ENCODE assay signal across 30 mouse cellular contexts in genomic region chr12:5084714-5085113, GRCm38 (mm10).
"Had no signal": no experiment of that assay in that cellular context is flagged by ENCODE, and none has a peak within 500 bp of the region (broad histone marks: within the 10 kb centered on the region; RNA-seq: fewer than 3 reads in every experiment).

No protein-coding gene starts in this region.

- DNase-seq: heart, postnatal 10 days; heart, postnatal 14 days; heart, postnatal 36 days; kidney, adult 11 months; kidney, adult 18-20 months; kidney, adult 2 months; kidney, adult 8-10 months; kidney, adult 9 months; kidney, postnatal 10 days; kidney, postnatal 14 days; kidney, postnatal 25 days; kidney, postnatal 36 days; kidney, postnatal 4 days; layer of hippocampus, adult 9-11 months; layer of hippocampus, postnatal 36 days had no signal

- H3K4me3 ChIP-seq: heart, embryonic 12.5 days; heart, embryonic 13.5 days; heart, embryonic 15.5 days; hindbrain, embryonic 10.5 days; hindbrain, embryonic 12.5 days; hindbrain, embryonic 13.5 days; hindbrain, embryonic 15.5 days; intestine, embryonic 15.5 days; kidney, embryonic 15.5 days; layer of hippocampus, adult 2 months; left cerebral cortex, adult 2 months had no signal

- H3K27ac ChIP-seq: heart, embryonic 13.5 days; heart, embryonic 15.5 days; hindbrain, embryonic 10.5 days; hindbrain, embryonic 12.5 days; hindbrain, embryonic 13.5 days; hindbrain, embryonic 14.5 days; hindbrain, embryonic 15.5 days; hindbrain, postnatal 0 days; intestine, embryonic 15.5 days; kidney, embryonic 15.5 days; kidney, postnatal 0 days; layer of hippocampus, adult 2 months; left cerebral cortex, adult 2 months had no signal

- H3K9me3 ChIP-seq: heart, embryonic 13.5 days; hindbrain, embryonic 12.5 days; hindbrain, embryonic 13.5 days; hindbrain, embryonic 15.5 days; intestine, embryonic 15.5 days; kidney, embryonic 15.5 days had no signal

- H3K9ac ChIP-seq: heart, embryonic 12.5 days; heart, embryonic 13.5 days; heart, embryonic 15.5 days; hindbrain, embryonic 12.5 days; hindbrain, embryonic 13.5 days; hindbrain, embryonic 14.5 days; hindbrain, embryonic 15.5 days; intestine, embryonic 15.5 days; kidney, embryonic 15.5 days had no signal

- H3K36me3 ChIP-seq: heart, embryonic 12.5 days; heart, embryonic 15.5 days had no signal

- H3K4me2 ChIP-seq: heart, embryonic 11.5 days; heart, embryonic 12.5 days; heart, embryonic 13.5 days; heart, embryonic 15.5 days; hindbrain, embryonic 12.5 days; hindbrain, embryonic 13.5 days; hindbrain, embryonic 14.5 days; hindbrain, embryonic 15.5 days; intestine, embryonic 15.5 days; kidney, embryonic 15.5 days had no signal

- H3K4me1 ChIP-seq: intestine, embryonic 15.5 days had no signal

- H3K27me3 ChIP-seq: heart, embryonic 12.5 days; heart, embryonic 13.5 days; heart, embryonic 15.5 days; hindbrain, embryonic 12.5 days; hindbrain, embryonic 13.5 days; hindbrain, embryonic 15.5 days; intestine, embryonic 15.5 days; kidney, embryonic 15.5 days had no signal
